Comparison of ENCODE assay signal across 24 mouse cellular contexts in the genomic region with DNA sequence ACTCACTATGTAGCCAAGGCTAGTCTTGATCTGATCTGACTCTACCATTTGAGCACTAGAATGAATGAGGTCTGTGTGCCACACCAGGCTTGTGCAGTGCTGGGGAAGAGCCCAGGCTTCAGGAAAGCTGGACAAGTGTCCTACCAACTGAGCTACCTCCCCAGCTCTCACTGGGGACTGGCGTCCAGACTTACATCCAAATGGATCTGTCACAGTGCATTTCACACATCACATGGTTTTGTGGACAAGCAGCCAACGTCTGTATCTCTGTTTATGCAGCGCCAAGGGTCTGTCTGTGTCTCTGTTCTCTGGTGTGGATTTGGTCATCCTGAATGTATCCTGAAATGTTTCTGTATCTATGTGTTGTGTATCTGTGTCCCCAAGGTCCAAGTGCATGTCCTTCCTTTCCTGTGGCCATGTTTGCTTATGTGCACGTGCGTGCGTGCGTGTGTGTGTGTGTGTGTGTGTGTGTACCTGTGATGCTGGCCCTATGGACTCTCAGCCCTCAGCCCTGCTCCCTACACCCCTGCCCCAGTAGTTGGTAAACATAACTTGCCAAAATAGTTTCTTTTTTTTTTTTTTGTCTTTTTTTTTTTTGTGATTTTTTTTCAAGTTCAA. TPM values are rescaled to one million over a fixed set of nuclear protein-coding genes. Genes with fewer than 3 reads are reported as not detected.
A peak's percentile ranks its signal among the peaks of the same experiment; 100 is the strongest.
DNase-seq lines count a peak whose midpoint lies in the region; ATAC-seq and TF ChIP-seq lines count a peak whose summit lies in the region.
"Had no signal": no experiment of that assay in that cellular context is flagged by ENCODE, and none has a peak within 500 bp of the region (broad histone marks: within the 10 kb centered on the region; RNA-seq: fewer than 3 reads in every experiment).

No protein-coding gene starts in this region.

- no peaks in the 10 kb centered on the region for H3K4me1 ChIP-seq in hindbrain, embryonic 16.5 days (ENCODE audit: control insufficient read depth, insufficient read depth, low read depth, low read length)
- 0 out of 2 replicates have a peak, but pooled peaks cover 2% of the 10 kb centered on the region for H3K4me1 ChIP-seq in hindbrain, embryonic 11.5 days (replicated peaks; ENCODE audit: control insufficient read depth, insufficient read depth, low read length)
- peaks cover 0 to 2% of the 10 kb centered on the region in 2 experiments; a peak in 1 of 4 replicates for H3K4me1 ChIP-seq in liver, embryonic 14.5 days (replicated peaks; ENCODE audit: control insufficient read depth in 2 of 2, insufficient read depth in 2 of 2, low read length in 1 of 2)
- 0 out of 2 replicates have a peak, but pooled peaks cover 4% of the 10 kb centered on the region for H3K4me1 ChIP-seq in forebrain, embryonic 11.5 days (replicated peaks; ENCODE audit: control insufficient read depth, insufficient read depth, low read length)
- H3K4me1 ChIP-seq: embryonic facial prominence, embryonic 15.5 days; forebrain, embryonic 13.5 days; limb, embryonic 13.5 days had no signal

- H3K4me2 ChIP-seq in hindbrain, embryonic 16.5 days (ENCODE audit: low read length) = no peak overlapping the region
- H3K4me2 ChIP-seq in hindbrain, embryonic 11.5 days (replicated peaks; ENCODE audit: low read depth, low read length) = no peak overlapping the region
- H3K4me2 ChIP-seq in liver, embryonic 14.5 days (ENCODE audit: low read depth) = no peak overlapping the region
- no peak overlapping the region for H3K4me2 ChIP-seq in forebrain, embryonic 11.5 days (ENCODE audit: low read depth, low read length, severe bottlenecking)
- H3K4me2 ChIP-seq: embryonic facial prominence, embryonic 15.5 days; forebrain, embryonic 13.5 days; limb, embryonic 13.5 days; midbrain, embryonic 13.5 days; neural tube, embryonic 13.5 days had no signal

- TF ChIP-seq CTCF in liver, embryonic 14.5 days (IDR thresholded peaks at IDR 0.05; ENCODE audit: low read depth) = no peak

- no peak for DNase-seq in hindbrain, embryonic 11.5 days (ENCODE audit: low spot score)
- DNase-seq in brain, adult 2 months (ENCODE audit: low read depth, low spot score) = peak; percentile 88
- DNase-seq in cerebellum, adult 9-11 months = peak; percentile 78
- no peak for DNase-seq in liver, embryonic 14.5 days (ENCODE audit: low read depth in 3 of 3, low spot score in 3 of 3)
- no peak for DNase-seq in forebrain, embryonic 11.5 days (ENCODE audit: low spot score)
- DNase-seq: adrenal gland, adult 2 months; gastrocnemius, postnatal 14 days; heart, adult 2 months; heart, postnatal 36 days; kidney, adult 8-10 months; kidney, postnatal 36 days; right cerebral cortex, adult 18-20 months had no signal

- no peak for TF ChIP-seq EP300 in liver, embryonic 14.5 days (IDR thresholded peaks at IDR 0.05; ENCODE audit: low read depth)

- H3K36me3 ChIP-seq in hindbrain, embryonic 16.5 days (ENCODE audit: control insufficient read depth, insufficient read depth, low read length) = peaks cover 38% of the 10 kb centered on the region
- peaks cover 13% of the 10 kb centered on the region; the same call in 1 of the 2 replicates for H3K36me3 ChIP-seq in hindbrain, embryonic 11.5 days (ENCODE audit: control insufficient read depth, insufficient read depth, low read length)
- peaks cover 15% of the 10 kb centered on the region for H3K36me3 ChIP-seq in liver, embryonic 14.5 days (replicated peaks; ENCODE audit: control insufficient read depth, insufficient read depth, low read depth)
- H3K36me3 ChIP-seq in forebrain, embryonic 11.5 days (ENCODE audit: control insufficient read depth, insufficient read depth, low read length) = peaks cover 16% of the 10 kb centered on the region

- H3K27me3 ChIP-seq in hindbrain, embryonic 16.5 days (replicated peaks; ENCODE audit: control insufficient read depth, insufficient read depth, low read length) = no peaks in the 10 kb centered on the region
- H3K27me3 ChIP-seq in hindbrain, embryonic 11.5 days (ENCODE audit: control insufficient read depth, insufficient read depth, low read length) = no peaks in the 10 kb centered on the region
- no peaks in the 10 kb centered on the region for H3K27me3 ChIP-seq in liver, embryonic 14.5 days (ENCODE audit: control insufficient read depth, insufficient read depth, low read length)
- H3K27me3 ChIP-seq in forebrain, embryonic 11.5 days (ENCODE audit: control insufficient read depth, insufficient read depth, low read length) = no peaks in the 10 kb centered on the region
- H3K27me3 ChIP-seq: embryonic facial prominence, embryonic 15.5 days; forebrain, embryonic 13.5 days; limb, embryonic 13.5 days; midbrain, embryonic 13.5 days; neural tube, embryonic 13.5 days had no signal

- no peaks in the 10 kb centered on the region for H3K9me3 ChIP-seq in hindbrain, embryonic 16.5 days (ENCODE audit: control insufficient read depth, low read length)
- no peaks in the 10 kb centered on the region for H3K9me3 ChIP-seq in hindbrain, embryonic 11.5 days (ENCODE audit: control insufficient read depth, low read length)
- H3K9me3 ChIP-seq in liver, embryonic 14.5 days (ENCODE audit: control insufficient read depth, low read length) = no peaks in the 10 kb centered on the region
- H3K9me3 ChIP-seq in forebrain, embryonic 11.5 days (ENCODE audit: control insufficient read depth, low read length) = no peaks in the 10 kb centered on the region
- H3K9me3 ChIP-seq: embryonic facial prominence, embryonic 15.5 days; forebrain, embryonic 13.5 days; limb, embryonic 13.5 days; midbrain, embryonic 13.5 days; neural tube, embryonic 13.5 days had no signal

- no peak overlapping the region for H3K9ac ChIP-seq in hindbrain, embryonic 16.5 days (ENCODE audit: low read depth, low read length)
- H3K9ac ChIP-seq in hindbrain, embryonic 11.5 days (ENCODE audit: low read depth, low read length) = no peak overlapping the region
- H3K9ac ChIP-seq in liver, embryonic 14.5 days (replicated peaks) = no peak overlapping the region
- no peak overlapping the region for H3K9ac ChIP-seq in forebrain, embryonic 11.5 days (ENCODE audit: low read length)
- H3K9ac ChIP-seq: embryonic facial prominence, embryonic 15.5 days; forebrain, embryonic 13.5 days; limb, embryonic 13.5 days; midbrain, embryonic 13.5 days; neural tube, embryonic 13.5 days had no signal

- 66% methylated on average over 7 of the region's 7 CpGs for WGBS in hindbrain, embryonic 16.5 days
- 82% methylated on average over 7 of the region's 7 CpGs for WGBS in hindbrain, embryonic 11.5 days
- 61% methylated on average over 7 of the region's 7 CpGs for WGBS in liver, embryonic 14.5 days (ENCODE audit: insufficient replicate concordance)
- WGBS in forebrain, embryonic 11.5 days = 83% methylated on average over 7 of the region's 7 CpGs

- no peak overlapping the region for H3K4me3 ChIP-seq in hindbrain, embryonic 16.5 days (ENCODE audit: low read length)
- H3K4me3 ChIP-seq in hindbrain, embryonic 11.5 days (ENCODE audit: low read depth, low read length) = no peak overlapping the region
- H3K4me3 ChIP-seq in liver, embryonic 14.5 days (ENCODE audit: insufficient read depth in 1 of 2, low read depth in 2 of 2, low read length in 2 of 2) = no peak overlapping the region
- no peak overlapping the region for H3K4me3 ChIP-seq in forebrain, embryonic 11.5 days (ENCODE audit: low read depth, low read length)
- H3K4me3 ChIP-seq: embryonic facial prominence, embryonic 15.5 days; forebrain, embryonic 13.5 days; heart, adult 2 months; limb, embryonic 13.5 days; midbrain, embryonic 13.5 days; neural tube, embryonic 13.5 days had no signal

- ATAC-seq in hindbrain, embryonic 16.5 days = 0 out of 2 replicates have a peak, but pooled peaks have one; percentile 4
- ATAC-seq in hindbrain, embryonic 11.5 days (ENCODE audit: low FRiP score) = no peak
- 0 out of 2 replicates have a peak, but pooled peaks have one; percentile 26 for ATAC-seq in liver, embryonic 14.5 days (ENCODE audit: insufficient read depth)
- ATAC-seq in forebrain, embryonic 11.5 days (replicated peaks; ENCODE audit: low FRiP score) = no peak
- ATAC-seq in erythroblast, adult 5-6 weeks (replicated peaks; ENCODE audit: low FRiP score, poor library complexity, severe bottlenecking) = no peak
- ATAC-seq: forebrain, embryonic 13.5 days; inflammation-experienced regulatory T-cells, adult 6 months; midbrain, embryonic 13.5 days had no signal

- no peak overlapping the region for H3K27ac ChIP-seq in hindbrain, embryonic 16.5 days (ENCODE audit: low read depth, low read length)
- no peak overlapping the region for H3K27ac ChIP-seq in hindbrain, embryonic 11.5 days (ENCODE audit: low read depth, low read length)
- H3K27ac ChIP-seq in liver, embryonic 14.5 days = no peak overlapping the region
- H3K27ac ChIP-seq in forebrain, embryonic 11.5 days (ENCODE audit: low read depth, low read length) = no peak overlapping the region
- H3K27ac ChIP-seq: embryonic facial prominence, embryonic 15.5 days; forebrain, embryonic 13.5 days; heart, adult 2 months; limb, embryonic 13.5 days; neural tube, embryonic 13.5 days; stomach, postnatal 0 days had no signal

RNA-seq across cellular contexts. Expression of gene Prkcsh, which starts 14.7 kb away (rescaled TPM):
- 93.7 and 97.3 TPM in 2 replicates for polyA plus RNA-seq in hindbrain, embryonic 16.5 days (2015; fragmentation: Nextera tagmentation; extraction: Ambion mirVana)
- 84.6 TPM in 2 replicates for polyA plus RNA-seq in hindbrain, embryonic 11.5 days (2014; fragmentation: Nextera tagmentation; extraction: Ambion mirVana)
- polyA plus RNA-seq in liver, embryonic 14.5 days (2012; rRNA removed) = 31.5 and 45.1 TPM in 2 replicates
- polyA plus RNA-seq in liver, embryonic 14.5 days (2014; fragmentation: Nextera tagmentation; extraction: Ambion mirVana) = 29.2 and 31.2 TPM in 2 replicates
- 86.9 and 94.3 TPM in 2 replicates for polyA plus RNA-seq in forebrain, embryonic 11.5 days (2014; fragmentation: Nextera tagmentation; extraction: Ambion mirVana)
- 13.1 and 13.4 TPM in 2 replicates for total RNA-seq in erythroblast, adult 5-6 weeks (2015; ENCODE audit: low replicate concordance)
- total RNA-seq in erythroblast, adult 5-6 weeks (2017; ENCODE audit: low replicate concordance) = 20.2 and 25.0 TPM in 2 replicates

RNA-seq across cellular contexts. Expression of gene Ccdc151, which starts 14.9 kb away (rescaled TPM):
- polyA plus RNA-seq in hindbrain, embryonic 16.5 days (2015; fragmentation: Nextera tagmentation; extraction: Ambion mirVana) = 5.9 and 6.4 TPM in 2 replicates
- polyA plus RNA-seq in hindbrain, embryonic 11.5 days (2014; fragmentation: Nextera tagmentation; extraction: Ambion mirVana) = 5.5 and 5.7 TPM in 2 replicates
- 0.02 and 0.06 TPM in 2 replicates for polyA plus RNA-seq in liver, embryonic 14.5 days (2012; rRNA removed)
- not detected in 2 replicates for polyA plus RNA-seq in liver, embryonic 14.5 days (2014; fragmentation: Nextera tagmentation; extraction: Ambion mirVana)
- 4.2 and 6.9 TPM in 2 replicates for polyA plus RNA-seq in forebrain, embryonic 11.5 days (2014; fragmentation: Nextera tagmentation; extraction: Ambion mirVana)
- 4.2 TPM in 1 of 2 replicates, not detected in the other for total RNA-seq in erythroblast, adult 5-6 weeks (2015; ENCODE audit: low replicate concordance)
- 0.84 and 0.85 TPM in 2 replicates for total RNA-seq in erythroblast, adult 5-6 weeks (2017; ENCODE audit: low replicate concordance)
- total RNA-seq: gastrocnemius, postnatal 14 days; heart, postnatal 36 days had no signal
- polyA plus RNA-seq: heart, embryonic 14.5 days; inflammation-experienced regulatory T-cells, adult 6 months had no signal

RNA-seq across cellular contexts. Expression of gene Rgl3, which starts 28.1 kb away (rescaled TPM):
- 2.0 and 2.1 TPM in 2 replicates for polyA plus RNA-seq in hindbrain, embryonic 16.5 days (2015; fragmentation: Nextera tagmentation; extraction: Ambion mirVana)
- 2.0 and 2.1 TPM in 2 replicates for polyA plus RNA-seq in hindbrain, embryonic 11.5 days (2014; fragmentation: Nextera tagmentation; extraction: Ambion mirVana)
- 0.19 and 0.24 TPM in 2 replicates for polyA plus RNA-seq in liver, embryonic 14.5 days (2012; rRNA removed)
- 0.27 TPM in 1 of 2 replicates, not detected in the other for polyA plus RNA-seq in liver, embryonic 14.5 days (2014; fragmentation: Nextera tagmentation; extraction: Ambion mirVana)
- 1.1 and 3.4 TPM in 2 replicates for polyA plus RNA-seq in forebrain, embryonic 11.5 days (2014; fragmentation: Nextera tagmentation; extraction: Ambion mirVana)
- total RNA-seq in erythroblast, adult 5-6 weeks (2015; ENCODE audit: low replicate concordance) = not detected in 2 replicates
- not detected in 2 replicates for total RNA-seq in erythroblast, adult 5-6 weeks (2017; ENCODE audit: low replicate concordance)
- polyA plus RNA-seq: inflammation-experienced regulatory T-cells, adult 6 months had no signal

RNA-seq across cellular contexts. Expression of gene Elavl3, which starts 34.5 kb away (rescaled TPM):
- 77.8 and 80.4 TPM in 2 replicates for polyA plus RNA-seq in hindbrain, embryonic 16.5 days (2015; fragmentation: Nextera tagmentation; extraction: Ambion mirVana)
- polyA plus RNA-seq in hindbrain, embryonic 11.5 days (2014; fragmentation: Nextera tagmentation; extraction: Ambion mirVana) = 72.9 and 85.2 TPM in 2 replicates
- polyA plus RNA-seq in liver, embryonic 14.5 days (2012; rRNA removed) = 0.01 and 0.22 TPM in 2 replicates
- polyA plus RNA-seq in liver, embryonic 14.5 days (2014; fragmentation: Nextera tagmentation; extraction: Ambion mirVana) = not detected in 2 replicates
- polyA plus RNA-seq in forebrain, embryonic 11.5 days (2014; fragmentation: Nextera tagmentation; extraction: Ambion mirVana) = 53.5 and 60.0 TPM in 2 replicates
- total RNA-seq in erythroblast, adult 5-6 weeks (2015; ENCODE audit: low replicate concordance) = not detected in 2 replicates
- total RNA-seq in erythroblast, adult 5-6 weeks (2017; ENCODE audit: low replicate concordance) = not detected in 2 replicates
- polyA plus RNA-seq: inflammation-experienced regulatory T-cells, adult 6 months had no signal

RNA-seq across cellular contexts. Expression of gene Gm49318, which starts 53.7 kb away (rescaled TPM):
- polyA plus RNA-seq in hindbrain, embryonic 16.5 days (2015; fragmentation: Nextera tagmentation; extraction: Ambion mirVana) = not detected in 2 replicates
- polyA plus RNA-seq in hindbrain, embryonic 11.5 days (2014; fragmentation: Nextera tagmentation; extraction: Ambion mirVana) = 0.56 TPM in 1 of 2 replicates, not detected in the other
- not detected in 2 replicates for polyA plus RNA-seq in liver, embryonic 14.5 days (2012; rRNA removed)
- polyA plus RNA-seq in liver, embryonic 14.5 days (2014; fragmentation: Nextera tagmentation; extraction: Ambion mirVana) = not detected in 2 replicates
- polyA plus RNA-seq in forebrain, embryonic 11.5 days (2014; fragmentation: Nextera tagmentation; extraction: Ambion mirVana) = not detected in 2 replicates
- total RNA-seq in erythroblast, adult 5-6 weeks (2015; ENCODE audit: low replicate concordance) = not detected in 2 replicates
- not detected in 2 replicates for total RNA-seq in erythroblast, adult 5-6 weeks (2017; ENCODE audit: low replicate concordance)
- total RNA-seq: adrenal gland, adult 2 months; gastrocnemius, postnatal 14 days; heart, postnatal 36 days had no signal
- polyA plus RNA-seq: adrenal gland, adult 2 months; C2C12; embryonic facial prominence, embryonic 15.5 days; forebrain, embryonic 13.5 days; heart, adult 2 months; heart, embryonic 14.5 days; inflammation-experienced regulatory T-cells, adult 6 months; limb, embryonic 13.5 days; lung, embryonic 16.5 days; midbrain, embryonic 13.5 days; neural tube, embryonic 13.5 days; stomach, postnatal 0 days had no signal

Comparison
In these comparisons a context has a peak if more than half of its experiments do, and no peak if none do; other contexts are left out.
1. ATAC-seq: peak in hindbrain, embryonic 16.5 days (single experiment) and liver, embryonic 14.5 days (single experiment); none in hindbrain, embryonic 11.5 days (single experiment), forebrain, embryonic 11.5 days (single experiment) and erythroblast, adult 5-6 weeks (single experiment).
2. DNase-seq: peak in brain, adult 2 months (single experiment) and cerebellum, adult 9-11 months (single experiment); none in hindbrain, embryonic 11.5 days (single experiment), liver, embryonic 14.5 days (0 of 3) and forebrain, embryonic 11.5 days (single experiment).